Mouse (Mus musculus) large intestine, adult 2 months (tissue): ENCODE results near the gene Pex26. TPM values are rescaled to one million over a fixed set of nuclear protein-coding genes. Genes with fewer than 3 reads are reported as not detected.

ENCODE experiments used
- DNase-seq: peaks from one replicate; pipeline ENCODE4 v3.0.0-alpha.2; 2012; ENCODE audit warnings: low read depth, low spot score
- WGBS: fragments of 180-500 bp; shearing (Covaris S2); methylation state at CpG from one replicate; pipeline ENCODE4 v1.1.7; 2018; 5-methylcytosine and 5-hydroxymethylcytosine counted together
- polyA plus RNA-seq: library from polyadenylated mRNA; depleted of rRNA; stranded (reverse); fragments of >200 nt; gene quantifications from 2 replicates; pipeline ENCODE4 v1.2.3, GENCODE M21; 2012; rRNA removed

Gene Pex26
- 16.1 and 17.3 TPM in 2 replicates for polyA plus RNA-seq

DNA sequence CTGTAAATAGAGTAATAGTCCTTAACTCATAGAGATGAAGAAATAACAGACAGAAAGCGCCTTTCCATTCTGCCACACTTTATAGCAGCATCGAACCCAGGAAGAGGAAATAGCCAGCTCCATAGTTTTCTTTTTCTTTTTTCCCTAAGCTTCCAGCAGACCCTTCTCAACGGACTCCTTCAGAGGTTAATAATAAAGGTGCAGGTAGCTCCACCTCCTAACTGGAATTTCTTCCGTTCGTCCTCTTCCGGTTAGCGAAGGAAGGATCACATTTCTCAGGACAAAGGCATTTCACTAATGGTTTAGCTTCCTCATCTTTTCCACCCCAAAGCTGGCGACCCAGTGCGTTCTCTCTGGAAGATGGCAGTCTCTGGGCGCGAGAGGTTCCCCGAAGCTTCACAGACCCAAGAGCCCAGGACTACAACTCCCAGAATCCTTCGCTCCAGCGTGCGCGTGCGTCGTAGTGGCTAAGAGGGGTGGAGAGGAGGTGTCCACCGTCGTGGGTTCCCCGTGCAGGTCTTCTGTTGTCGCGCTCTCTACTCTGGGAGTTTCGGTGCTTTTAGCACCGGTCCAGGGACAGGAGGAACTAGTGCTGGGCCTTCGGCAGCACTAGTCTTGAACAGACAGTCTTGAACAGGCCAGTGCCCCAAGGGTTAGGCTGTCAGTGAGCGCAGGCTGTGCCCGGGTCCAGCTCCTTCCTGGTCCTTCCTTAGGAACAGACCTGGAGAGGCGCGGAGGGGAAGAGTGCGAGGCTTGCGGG, at the start of gene Pex26:
Pex26 (plus strand) TSS at position 254 of the 760 bp plus-strand sequence.
- 1% methylated on average over 32 of the region's 32 CpGs for WGBS
- DNase-seq, result peak; percentile 84

DNA sequence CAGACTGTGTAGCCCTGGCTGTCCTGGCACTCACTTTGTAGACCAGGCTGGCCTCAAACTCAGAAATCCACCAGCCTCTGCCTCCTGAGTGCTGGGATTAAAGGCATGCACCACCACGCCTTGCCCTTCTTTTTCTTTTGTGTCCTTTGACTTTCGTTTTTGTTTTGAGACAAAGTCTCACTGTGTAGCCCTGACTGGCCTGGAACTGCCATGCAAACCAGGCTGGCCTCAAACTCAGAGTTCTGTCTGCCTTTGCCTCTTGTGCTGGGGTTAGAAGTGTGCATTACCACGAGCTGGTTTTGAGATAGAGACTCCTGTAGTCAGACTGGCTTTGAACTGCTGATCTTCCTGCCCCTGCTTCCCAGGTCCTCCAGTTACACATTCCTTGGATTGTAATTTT, 49.2 kb upstream of the Pex26 start:
- 45% methylated on average over 3 of the region's 3 CpGs for WGBS
- DNase-seq, result no peak

DNA sequence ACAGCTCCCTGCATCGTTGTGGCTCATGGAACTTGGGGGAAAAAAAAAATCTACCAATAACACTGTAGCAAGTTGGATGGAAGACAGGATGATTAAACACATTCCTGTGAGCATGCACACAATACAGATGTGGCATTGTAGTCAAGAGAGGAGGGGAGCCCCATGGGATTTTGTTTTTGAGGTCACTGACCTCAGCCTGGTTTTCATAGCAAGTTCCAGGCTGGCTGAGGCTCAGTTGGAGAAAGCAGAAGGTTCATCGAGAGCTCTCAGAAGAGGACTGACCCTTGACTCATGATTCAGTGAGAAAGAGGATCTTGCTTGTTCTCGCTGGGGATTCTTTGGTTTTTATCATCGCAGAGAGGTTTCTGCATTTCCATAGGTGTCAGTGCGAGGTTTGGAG, 48.6 kb upstream of the Pex26 start:
- no peak for DNase-seq
- 67% methylated on average over 5 of the region's 5 CpGs for WGBS

DNA sequence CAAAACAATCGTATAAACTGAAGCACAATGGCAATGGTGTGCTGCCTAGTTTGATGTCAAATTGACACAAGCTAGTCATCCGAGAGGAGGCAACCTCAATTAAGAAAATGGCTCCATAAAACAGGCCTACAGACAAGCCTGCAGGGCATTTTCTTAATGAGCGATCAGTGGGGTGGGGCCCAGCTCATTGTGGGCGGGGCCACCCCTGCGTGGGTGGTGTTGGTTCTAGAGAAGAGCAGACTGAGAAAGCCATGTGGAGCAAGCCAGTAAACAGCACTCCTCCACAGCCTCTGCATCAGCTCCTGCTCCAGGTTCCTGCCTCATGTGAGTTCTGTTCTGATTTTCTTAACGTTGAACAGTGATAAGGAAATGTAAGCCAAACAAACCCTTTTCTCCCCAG, 46.2 kb upstream of the Pex26 start:
- no peak for DNase-seq

DNA sequence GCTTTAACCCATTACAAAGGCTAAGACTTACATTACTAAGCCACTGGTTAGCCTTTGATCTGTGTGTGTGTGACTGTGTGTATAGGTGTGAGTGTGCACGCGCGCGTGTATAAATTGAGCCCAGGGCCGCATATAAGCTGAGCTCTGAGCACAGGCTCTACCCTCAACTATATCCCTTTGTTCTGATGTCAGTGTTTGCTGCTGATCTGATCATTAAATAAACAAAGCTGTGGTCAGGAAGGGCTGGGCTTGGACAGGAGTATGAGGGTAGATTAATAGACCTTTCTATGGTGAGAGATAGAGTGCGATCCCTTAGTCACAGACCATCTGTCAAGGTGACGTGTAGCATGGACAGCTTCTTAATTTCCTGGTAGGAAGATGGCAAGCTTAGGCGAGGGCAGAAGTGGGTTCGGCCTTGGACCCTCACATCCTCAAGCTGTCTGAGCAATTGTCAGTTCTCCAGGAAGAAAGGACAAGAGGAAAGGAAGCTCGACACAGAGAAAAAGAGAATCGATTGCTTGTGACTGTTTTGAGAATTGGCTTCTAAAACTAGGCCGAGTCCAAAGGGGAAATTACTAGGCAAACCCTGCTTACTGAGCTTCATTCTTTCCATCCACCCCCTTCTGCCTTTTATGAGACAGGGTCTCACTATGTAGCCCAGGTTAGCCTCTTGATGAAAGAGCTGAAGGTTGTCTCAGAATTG, 45.0 kb upstream of the Pex26 start:
- no peak for DNase-seq
- WGBS, result 85% methylated on average over 12 of the region's 12 CpGs

More for the DNA sequence above, 46.2 kb upstream of the Pex26 start:
- 43% methylated on average over 6 of the region's 6 CpGs for WGBS

- no peak for DNase-seq
- 93% methylated on average over 1 of the region's 1 CpGs for WGBS
Measured at GRCm38 (mm10) chr6:121139271-121139670, 44.2 kb upstream of the Pex26 start.

DNA sequence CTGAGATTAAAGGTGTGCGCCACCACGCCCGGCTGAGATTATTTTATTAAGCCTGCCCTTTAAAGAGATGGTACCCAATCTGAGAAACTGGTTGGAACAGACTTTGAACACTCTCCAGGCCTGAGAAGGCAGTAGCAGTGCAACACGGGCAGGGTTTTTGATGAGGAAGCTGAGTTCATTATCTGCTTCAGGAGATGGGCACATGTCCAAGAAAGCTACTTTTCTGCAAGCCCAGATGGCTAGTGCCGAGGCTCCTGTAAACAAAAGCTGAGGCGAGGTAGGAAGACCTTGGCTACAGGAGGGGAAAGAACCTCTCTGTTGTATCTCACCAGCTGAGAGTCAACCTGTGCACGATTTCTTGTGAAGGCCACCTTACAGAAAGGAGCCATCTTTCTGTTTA, 41.2 kb upstream of the Pex26 start:
- 59% methylated on average over 7 of the region's 7 CpGs for WGBS
- DNase-seq, result no peak

DNA sequence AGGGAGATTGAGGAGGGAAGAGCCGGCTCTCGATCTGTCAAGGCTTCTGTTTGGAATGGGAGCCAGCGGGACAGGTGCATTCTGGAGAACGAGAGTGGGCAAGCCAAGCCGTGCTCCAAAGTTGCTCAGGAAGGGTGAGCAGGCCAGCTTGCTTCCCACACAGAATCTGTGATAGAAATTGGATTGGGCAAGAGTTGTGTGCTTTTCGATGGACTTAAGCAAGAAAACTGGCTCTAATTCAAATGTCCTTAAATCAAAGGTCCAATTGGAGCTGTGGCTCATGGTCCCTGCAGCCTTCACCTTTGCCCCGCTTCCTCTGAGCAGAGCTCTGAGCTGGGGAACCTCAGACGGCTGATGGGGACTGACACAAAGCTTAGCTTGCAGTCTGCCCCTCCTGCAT, 40.0 kb upstream of the Pex26 start:
- DNase-seq, result no peak
- 71% methylated on average over 8 of the region's 8 CpGs for WGBS

GRCm38 (mm10) chr6:121144066-121144465, 39.4 kb upstream of the Pex26 start:
- 45% methylated on average over 4 of the region's 4 CpGs for WGBS
- DNase-seq, result no peak

DNA sequence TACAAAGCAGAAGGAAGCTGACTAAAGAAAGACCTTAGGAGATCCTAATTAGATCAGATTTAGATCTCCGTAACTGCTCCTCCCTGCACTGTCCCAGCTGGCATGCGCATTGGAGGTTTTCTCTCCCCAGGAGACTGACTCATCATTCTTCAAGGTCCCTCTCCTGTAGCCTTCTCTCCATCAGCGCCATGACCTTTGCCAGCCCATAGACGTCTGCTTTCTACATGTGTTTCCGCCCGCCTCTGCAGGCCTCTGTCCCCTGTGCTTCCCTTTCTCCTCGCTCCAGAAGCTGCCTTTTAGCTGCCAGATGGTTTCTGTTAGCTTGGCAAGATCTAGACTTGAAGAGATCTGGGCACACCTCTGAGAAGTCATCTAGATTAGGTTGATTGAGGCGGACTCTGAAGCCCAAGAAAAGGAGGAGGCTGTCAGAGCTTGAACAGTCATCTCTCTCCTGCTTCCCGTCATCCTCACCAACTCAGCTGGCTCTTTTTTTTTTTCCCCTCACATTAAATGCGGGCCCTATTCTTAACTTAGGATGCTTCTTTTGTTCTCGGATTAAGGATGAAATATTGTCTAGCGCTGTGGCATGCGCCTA, 38.4 kb upstream of the Pex26 start:
- DNase-seq, result no peak
- WGBS, result 88% methylated on average over 13 of the region's 13 CpGs

DNA sequence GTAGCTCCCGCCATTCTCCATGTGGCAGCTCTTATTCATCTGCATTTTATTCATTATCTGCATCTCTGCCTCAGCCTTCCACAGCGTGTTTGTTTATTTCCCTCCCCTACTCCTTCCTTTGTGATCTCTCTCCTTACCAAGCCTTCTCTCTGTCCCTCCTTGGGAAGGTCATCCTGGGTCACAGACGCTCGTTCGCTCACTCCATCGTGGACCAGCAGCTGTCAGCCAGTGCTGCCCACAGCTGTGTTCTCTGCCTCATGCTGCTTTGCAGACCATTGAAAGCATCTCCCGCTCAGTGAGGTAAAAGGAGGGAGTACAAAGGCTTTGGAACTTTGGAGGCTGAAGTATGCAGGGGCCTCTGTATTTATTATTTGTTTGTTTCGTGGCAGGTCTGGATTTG, 37.6 kb upstream of the Pex26 start:
- WGBS, result 80% methylated on average over 8 of the region's 8 CpGs
- DNase-seq, result no peak

DNA sequence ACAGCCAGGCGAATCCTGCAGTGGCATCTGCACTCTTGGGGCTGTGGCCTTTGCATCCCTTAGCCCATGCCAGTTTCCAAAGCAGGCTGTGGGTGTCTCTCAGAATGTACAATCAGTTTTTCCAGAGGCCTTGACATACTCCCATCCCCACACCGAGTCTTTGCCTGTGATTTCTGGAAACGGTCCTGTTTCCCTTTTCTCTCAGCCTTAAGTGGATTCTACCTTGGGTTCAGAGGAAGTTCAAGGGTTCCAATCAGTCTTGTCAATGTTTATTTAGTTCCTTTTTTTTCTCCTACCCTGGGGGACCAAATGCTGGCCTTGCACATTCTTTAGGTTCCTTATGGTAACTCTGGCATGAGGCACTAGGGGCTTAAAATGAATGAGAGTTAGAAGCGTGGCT, 36.7 kb upstream of the Pex26 start:
- WGBS, result 69% methylated on average over 4 of the region's 4 CpGs
- DNase-seq, result no peak

DNA sequence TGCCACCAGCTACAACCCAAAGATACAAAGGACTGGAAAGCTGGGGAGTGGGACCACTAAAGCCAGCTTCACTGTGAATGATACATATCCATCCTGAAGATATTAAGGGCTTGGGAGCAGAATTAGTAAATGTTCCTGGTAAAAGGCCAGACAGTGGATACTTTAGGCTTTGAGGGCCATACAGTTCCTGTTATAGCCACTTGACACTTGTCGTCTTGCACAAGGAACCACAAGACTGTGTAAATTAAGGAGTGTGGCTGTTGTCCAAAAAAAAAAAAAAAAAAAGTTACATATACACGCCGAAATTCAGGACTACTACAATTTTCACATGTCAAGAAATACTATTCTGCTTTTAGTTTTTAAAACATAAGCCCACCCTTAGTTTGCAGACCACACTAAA, 35.1 kb upstream of the Pex26 start:
- 46% methylated on average over 3 of the region's 3 CpGs for WGBS
- DNase-seq, result no peak

GRCm38 (mm10) chr6:121149420-121149819, 34.0 kb upstream of the Pex26 start:
- DNase-seq, result no peak
- 74% methylated on average over 3 of the region's 3 CpGs for WGBS

DNA sequence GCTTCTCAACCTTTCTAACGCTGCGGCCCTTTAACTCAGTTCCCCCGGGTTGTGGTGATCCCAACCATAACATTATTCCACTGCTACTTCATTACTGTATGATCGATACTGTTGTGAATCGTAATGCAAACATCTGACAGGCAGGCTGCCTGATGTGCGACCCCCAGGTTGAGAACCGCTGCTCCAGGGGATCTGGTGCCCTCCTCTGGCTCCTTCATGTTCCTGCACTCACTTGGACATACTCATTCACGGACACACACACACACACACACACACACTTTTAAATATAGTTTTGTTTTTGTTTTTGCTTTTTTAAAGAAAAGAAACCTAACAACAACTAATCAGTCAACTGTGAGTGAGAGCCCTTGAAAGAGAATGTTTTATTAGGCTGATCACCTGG, 33.3 kb upstream of the Pex26 start:
- 96% methylated on average over 8 of the region's 8 CpGs for WGBS
- DNase-seq, result no peak

- no peak for DNase-seq
- WGBS, result 24% methylated on average over 6 of the region's 6 CpGs
Measured at GRCm38 (mm10) chr6:121151732-121152131, 31.7 kb upstream of the Pex26 start.

GRCm38 (mm10) chr6:121153177-121153576, 30.3 kb upstream of the Pex26 start:
- 81% methylated on average over 8 of the region's 8 CpGs for WGBS
- no peak for DNase-seq

- DNase-seq, result no peak
- 87% methylated on average over 16 of the region's 16 CpGs for WGBS
Measured at GRCm38 (mm10) chr6:121154451-121155300, 28.8 kb upstream of the Pex26 start.

DNA sequence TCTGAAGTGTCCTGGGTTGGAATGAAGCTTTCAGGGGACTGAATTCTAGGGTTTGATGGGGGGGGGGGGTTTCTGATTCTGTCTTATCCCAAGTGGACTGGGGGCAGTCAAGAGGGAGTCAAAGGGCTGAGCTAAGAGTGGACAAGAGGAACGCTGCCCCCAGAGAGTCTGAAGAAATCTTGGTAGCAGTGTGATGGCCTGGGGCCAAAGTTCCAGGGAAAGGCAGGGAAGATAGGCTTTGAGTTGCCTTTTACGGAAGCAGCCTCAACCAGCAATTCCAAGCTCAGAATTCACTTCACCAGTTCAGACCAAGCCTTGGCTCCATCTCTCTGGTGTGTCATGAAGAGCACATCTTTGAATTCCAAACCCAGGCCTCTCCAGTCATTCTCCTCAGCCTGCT, 27.4 kb upstream of the Pex26 start:
- WGBS, result 66% methylated on average over 2 of the region's 2 CpGs
- DNase-seq, result no peak

GRCm38 (mm10) chr6:121159616-121160015, 23.9 kb upstream of the Pex26 start:
- 34% methylated on average over 5 of the region's 5 CpGs for WGBS
- DNase-seq, result no peak
